Mouse (Mus musculus) megakaryocyte progenitor cell, adult 5-6 weeks (primary cell): Measurements from ENCODE around the gene Pla2g4f. TPM values are rescaled to one million over a fixed set of nuclear protein-coding genes. Genes with fewer than 3 reads are reported as not detected.

Source experiments
- ATAC-seq: replicated peaks from 2 replicates; pipeline ENCODE4 v1.8.0; 2016; ENCODE audit warnings: mild to moderate bottlenecking, moderate TSS enrichment, inconsistent platforms; ENCODE audit not compliant: poor library complexity
- total RNA-seq, 2 experiments: library from RNA; stranded (forward) in 1 of 2; stranded (reverse) in 1 of 2; fragments of 157-497, 149-512 nt in 1 of 2; fragments of 200-1000 nt in 1 of 2; gene quantifications; 2 replicates each; pipeline versions ENCODE4 v1.2.3 to v1.2.4; 2015 to 2017

The Pla2g4f gene
- total RNA-seq (2015) (not detected in 2 replicates), total RNA-seq (2017) (not detected in 2 replicates)

DNA sequence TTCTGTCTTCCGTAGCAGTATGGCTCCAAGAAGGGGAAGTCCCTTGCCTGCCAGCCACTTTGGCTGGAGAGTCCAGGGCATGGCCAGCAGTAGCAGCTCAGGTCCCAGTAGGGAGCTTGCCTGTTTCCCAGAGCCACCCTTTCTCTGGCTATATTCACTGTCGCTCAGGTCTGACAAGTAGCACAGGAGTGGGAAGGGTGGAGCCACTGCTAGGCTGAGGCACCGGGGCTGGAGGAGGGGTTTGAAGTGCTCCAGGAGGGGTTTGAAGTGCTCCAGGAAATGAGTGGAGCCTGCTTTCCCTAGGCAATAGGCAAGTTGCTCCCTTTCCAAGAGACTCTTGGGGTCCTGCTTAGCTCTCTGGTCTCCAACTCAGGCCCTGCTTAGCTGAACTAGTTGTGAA is at the start of gene Pla2g4f:
Gene Pla2g4f, minus strand, starts transcription at position 190 of the 400 bp plus-strand sequence.
- ATAC-seq = no peak

DNA sequence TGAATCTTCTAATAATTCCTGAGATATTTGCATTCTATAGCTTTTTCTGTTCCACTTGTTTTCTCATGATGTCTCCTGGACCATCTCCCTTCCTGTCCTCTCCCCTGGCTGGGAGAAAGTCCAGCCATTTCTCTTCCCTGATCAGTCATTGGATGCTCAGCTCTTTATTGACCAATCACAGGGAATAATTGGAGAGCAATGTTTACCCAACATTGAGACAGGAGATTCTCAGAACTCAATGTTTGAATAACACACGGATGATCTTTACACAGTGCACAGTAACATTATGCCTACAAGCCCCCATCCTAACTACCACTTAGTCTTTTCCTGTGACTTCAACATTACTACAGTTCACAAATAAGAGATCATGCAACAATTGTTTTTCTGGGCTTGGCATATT is 46.5 kb upstream of the Pla2g4f start:
- ATAC-seq = no peak

DNA sequence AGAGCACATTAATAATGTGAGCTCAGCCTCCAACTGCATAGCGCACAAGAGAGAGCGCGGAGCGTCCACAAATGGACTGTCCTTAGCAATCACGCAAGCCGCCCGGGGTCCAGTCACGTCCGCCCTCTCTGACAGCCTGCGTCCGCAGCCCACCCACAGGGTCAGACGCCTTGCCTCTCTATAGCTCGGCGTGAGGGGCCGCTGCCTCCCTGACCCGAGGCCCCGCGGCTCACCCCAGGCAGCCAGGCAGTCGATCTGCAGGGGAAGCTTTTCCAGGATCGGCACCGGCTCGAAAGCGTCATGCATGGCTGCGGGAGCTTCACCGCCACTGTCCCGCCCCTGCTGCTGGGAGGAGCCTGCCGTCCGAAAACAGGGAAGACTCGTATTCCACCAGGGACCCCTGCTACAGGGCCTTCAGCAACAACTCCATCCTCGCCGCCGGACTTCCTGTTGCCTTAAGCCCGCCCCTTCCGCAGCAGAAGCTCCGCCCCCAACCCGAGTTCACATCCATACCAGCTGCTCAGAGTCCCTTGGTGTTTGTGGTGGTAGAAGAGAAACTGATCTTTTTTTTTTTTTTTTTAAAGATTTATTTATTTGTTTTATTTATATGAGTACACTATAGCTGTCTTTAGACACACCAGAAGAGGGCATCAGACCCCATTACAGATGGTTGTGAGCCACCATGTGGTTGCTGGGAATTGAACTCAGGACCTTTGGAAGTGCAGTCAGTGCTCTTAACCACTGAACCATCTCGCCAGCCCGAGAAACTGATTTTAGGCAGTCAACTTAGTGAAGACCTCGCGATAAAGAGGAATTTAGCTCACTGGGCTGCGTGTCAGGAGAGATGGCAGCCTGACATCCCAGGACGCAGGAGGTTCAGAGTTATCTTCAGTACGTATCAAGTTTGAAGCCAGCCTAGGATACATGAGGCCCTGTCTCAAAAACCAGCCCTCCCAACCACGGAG is 39.0 kb upstream of the Pla2g4f start, which contains the start of gene Vps39:
Gene Vps39, minus strand, starts transcription at position 456 of the 965 bp plus-strand sequence.
- peak; percentile 91 for ATAC-seq

DNA sequence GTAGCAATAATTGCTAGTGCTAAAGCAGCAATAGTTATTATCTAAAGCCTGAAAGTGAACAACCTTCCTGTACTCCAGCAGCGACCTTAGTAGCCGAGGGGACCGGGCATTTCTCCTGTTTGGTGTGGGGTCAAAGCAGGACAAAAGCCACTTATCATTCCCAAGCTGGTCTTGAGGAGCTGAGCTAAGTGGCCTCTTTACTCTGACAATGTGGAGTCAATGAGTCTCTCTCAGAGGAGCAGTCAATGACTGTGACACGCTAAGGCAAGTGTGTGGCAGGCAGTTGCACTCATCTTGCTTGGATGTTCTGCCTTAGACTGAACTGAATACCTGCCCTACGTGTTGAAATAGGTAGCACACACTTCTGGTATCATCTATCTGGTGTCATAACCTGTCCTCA is 37.4 kb upstream of the Pla2g4f start:
- ATAC-seq = no peak

DNA sequence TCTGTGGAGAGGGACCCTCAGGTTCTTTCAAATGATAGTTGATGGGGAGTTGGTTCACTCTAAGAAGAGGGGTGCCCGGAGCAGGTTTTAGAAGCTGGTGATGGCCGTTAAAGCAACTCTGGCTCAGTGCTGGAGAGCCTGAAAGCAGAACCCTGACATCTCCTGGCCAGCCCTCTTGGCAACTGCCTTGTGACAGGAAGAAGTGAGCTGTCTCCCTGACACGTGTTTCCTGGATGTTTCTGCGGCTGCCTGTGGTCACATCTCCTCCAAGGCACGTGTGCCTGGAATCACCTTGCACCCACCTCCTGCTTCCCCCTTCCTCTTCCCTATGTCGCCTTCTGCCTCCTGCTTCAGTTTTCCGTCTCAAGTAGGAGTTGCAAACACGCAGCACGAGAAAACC is 34.2 kb upstream of the Pla2g4f start:
- ATAC-seq = peak; percentile 81

DNA sequence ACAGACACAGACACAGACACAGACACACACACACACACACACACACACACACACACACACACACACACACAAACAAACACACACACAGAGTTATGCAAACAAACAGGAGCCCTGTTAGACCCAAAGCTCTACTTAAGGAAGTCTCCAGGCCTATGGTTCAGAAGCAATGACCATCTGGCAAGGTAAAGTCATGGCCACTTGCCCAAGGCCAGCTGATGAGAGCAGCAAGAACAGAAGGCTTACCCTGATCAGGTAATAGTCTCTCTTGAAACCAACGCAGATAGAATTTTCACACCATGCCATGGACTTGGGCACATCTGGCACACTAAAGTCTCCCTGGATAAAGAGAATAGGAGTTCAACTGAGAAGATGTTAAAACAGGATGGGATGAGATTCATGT is 27.8 kb upstream of the Pla2g4f start:
- no peak for ATAC-seq

DNA sequence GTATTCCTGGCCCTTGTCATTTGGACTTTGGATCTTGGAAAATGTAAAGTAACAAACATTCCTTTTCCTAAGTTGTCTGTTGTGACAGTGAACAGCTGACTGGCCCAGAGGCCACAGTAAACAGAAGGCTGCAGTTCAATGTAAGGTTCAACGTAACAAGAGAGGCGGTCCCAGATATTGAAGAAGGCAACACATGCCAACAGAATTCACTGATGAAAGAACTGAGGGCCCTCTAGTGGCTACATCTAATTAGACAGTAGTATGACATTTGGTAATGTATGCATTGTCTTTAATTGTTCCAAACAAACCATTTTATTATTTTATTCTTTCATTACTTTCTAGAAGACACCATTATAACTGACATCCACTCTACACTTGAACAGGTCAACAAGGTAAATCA is 23.9 kb upstream of the Pla2g4f start:
- ATAC-seq = no peak

DNA sequence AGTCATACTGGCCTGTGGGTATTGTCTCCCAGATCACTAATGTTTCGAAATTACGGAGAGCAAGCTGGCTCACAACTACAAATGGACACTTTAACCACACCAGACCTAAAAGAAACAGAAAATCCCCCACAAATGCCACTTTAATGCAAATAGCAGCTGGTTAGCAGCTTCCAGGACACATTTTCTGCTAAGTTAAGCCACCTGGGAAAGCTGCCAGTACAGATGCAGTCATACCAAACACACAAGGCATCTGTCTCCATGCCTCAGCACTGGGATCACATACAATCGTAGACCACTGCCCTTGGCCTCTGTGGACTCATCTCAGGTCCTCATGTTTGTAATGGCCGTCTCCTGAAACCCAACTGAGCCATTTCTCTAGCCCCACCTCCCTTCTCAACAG is 17.6 kb upstream of the Pla2g4f start:
- no peak for ATAC-seq

DNA sequence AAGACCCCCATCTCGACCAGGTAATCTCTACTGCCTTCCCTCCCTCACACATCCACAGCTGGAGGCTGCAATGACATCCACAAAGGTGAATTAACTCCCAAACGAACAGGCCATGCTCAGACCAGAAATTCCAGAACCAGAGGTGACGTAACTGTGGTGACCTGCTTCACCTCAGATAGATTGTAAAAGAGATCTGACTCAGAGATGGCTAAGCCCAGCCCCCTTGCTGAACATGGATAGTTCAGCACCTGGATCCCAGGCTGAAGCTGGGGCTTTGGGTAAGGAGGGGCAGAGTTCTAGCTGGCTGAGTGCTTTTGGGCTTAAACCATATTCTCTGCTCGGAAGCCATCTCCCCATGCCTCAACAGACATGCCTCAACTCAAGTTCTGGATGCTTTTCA is 1.1 kb upstream of the Pla2g4f start:
- ATAC-seq = no peak

DNA sequence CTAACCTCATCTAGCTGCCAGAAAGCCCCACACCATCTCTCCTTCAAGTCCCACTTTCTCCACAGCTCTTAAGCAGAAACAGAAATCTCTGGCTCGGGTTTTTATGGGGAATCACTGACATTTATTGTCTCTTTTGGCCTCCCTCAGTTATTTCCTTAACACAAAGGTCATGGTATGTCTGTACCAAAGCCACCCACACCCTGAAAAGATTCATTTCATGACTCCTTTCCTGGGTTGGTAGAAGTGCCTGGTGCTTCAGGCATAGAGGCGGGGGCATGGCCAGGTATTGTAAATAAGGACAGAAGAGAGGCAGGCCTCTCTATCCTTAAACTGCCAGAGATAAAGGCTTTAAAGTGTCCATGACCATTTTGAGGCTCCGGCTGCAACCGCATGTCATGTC is 522 bp upstream of the Pla2g4f start:
- ATAC-seq = no peak

DNA sequence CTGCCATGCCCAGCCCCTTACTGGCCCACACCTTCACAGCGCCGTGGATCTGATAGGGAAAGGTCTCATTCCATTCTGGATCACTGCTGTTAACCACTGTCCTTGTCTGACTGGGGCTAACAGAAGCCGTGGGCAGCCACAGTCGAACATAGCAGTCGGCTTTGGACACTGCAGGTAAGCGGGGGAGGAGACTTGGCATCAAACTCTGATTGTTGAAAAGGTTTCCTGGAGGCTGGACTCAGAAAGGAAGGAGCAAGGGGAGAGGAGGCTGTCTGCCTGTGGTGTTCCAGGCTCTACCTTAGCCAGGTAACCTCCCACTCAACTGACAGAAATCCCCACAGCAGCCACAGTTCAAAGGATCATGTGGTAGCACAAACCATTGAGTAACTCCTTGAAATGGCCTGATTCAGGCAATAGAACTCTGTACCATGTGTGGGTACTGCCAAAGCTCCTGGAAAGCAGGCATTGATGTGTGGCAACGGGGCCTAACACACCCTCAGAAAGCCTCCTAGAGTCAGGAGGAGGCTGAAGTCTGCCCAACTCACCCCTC is 1.6 kb downstream of the Pla2g4f start:
- no peak for ATAC-seq

DNA sequence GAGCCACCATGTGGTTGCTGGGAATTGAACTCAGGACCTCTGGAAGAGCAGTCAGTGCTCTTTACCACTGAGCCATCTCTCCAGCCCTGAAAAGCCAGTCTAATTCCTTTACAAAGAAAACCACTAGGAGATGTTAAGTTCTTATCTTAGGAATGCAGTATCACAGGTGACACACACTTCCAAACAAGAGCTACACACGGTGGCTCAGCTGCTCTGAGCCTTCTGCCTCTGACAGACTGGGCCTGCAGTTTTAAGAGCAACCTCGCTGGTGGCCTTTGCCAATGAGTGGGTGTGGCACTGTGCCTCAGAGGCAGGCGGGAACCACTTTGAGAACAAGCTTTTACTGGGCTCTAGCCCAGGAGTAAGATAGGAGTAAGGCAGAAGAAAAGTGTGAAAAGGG is 9.9 kb downstream of the Pla2g4f start:
- ATAC-seq = no peak

DNA sequence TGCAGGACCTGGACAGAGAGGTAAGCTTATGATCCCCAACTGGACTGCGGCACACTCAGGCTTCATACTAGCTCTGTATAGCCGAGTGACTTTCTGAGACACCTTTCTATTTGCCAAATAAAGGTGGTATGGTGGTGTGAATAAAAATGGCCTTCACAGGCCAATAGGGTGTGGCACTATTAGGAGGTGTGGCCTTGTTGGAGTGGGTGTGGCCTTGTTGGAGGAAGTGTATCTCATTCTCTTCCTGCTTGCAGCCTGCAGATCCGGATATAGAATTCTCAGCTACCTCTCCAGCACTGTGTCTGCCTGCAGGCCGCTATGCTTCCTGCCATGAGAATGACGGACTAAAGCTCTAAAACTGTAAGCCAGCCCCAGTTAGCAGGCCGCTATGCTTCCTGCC is 12.9 kb downstream of the Pla2g4f start:
- ATAC-seq = no peak

DNA sequence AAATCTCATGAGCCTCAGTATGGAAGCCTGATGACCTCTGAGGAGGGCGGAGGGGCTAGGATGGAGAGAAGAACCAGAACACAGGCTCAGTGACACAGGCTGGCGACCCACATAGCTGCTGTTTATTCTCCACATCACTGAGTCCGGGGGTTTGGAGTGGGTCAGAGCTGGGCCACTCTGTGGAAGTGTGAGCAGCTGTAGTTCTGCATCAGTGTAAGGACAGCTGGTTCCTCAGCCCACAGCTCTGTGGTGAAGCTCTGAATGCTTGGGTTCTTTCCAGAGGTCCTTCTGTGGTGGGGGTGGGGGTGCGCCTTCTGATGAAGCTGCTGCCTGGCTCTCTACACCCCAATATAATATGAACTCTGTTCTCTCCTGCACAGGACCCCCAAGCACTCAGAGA is 14.1 kb downstream of the Pla2g4f start:
- no peak for ATAC-seq

DNA sequence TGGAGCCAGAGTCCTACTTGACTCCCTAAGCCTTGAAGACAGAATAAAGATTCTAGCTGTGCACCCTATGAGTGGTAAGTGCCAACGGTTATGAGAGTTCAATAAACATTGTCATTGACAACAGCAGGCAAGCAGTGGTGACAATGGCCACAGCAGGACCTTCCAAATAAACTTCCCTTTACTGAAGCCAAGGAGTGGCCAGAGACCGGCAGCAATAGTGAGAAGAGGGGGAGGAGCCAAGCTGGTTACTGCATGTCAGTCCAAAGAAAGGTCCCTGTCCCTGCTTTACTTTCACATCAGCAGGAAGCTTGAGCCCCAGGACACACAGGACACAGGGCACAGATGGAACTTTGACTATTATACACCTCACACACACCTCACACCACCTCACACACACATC is 17.8 kb downstream of the Pla2g4f start:
- no peak for ATAC-seq

DNA sequence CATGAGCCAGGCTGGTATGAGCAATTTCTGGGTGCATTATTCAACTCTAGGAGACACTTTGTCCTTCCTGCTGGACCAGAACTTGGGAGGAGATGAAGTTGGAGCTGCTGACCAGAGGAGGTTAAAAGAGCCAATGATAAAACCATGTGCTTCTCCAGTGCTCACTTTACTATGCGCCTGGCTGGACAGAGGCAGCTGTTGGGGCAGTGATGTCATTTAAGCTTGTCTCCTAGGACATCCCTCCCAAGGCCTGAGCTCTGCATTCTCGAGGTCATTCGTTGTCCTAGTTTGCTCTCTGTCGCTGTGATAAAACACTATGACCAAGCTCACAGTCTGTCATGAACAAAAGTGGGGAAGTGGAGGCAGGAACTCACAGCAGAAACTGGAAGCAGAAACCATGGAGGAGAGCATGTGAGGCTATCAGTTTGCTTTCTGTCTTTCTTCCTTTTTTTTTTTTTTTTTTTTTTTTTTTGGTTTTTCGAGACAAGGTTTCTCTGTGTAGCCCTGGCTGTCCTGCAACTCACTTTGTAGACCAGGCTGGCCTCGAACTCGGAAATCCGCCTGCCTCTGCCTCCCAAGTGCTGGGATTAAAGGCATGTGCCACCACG is 22.4 kb downstream of the Pla2g4f start:
- ATAC-seq = no peak

DNA sequence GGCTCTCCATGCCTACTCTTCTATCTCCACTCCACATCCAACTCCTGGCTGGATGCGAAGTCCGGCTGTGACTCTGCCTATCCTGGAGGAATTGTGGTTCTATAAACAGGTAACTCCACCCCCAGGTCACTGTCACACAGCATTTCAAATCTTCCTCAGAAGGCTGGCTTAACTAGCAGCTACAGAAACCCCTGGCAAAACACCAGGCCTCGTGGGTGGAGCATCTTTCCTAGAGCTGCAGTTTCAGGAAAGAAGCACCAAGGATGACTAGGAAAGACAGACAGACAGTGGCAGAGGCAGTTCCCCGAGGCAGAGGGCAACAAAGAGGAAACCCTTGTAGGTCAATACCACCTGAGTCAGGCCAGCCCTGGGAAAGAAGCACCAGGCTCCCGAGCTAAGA is 25.0 kb downstream of the Pla2g4f start, which contains the start of gene Pla2g4d:
Gene Pla2g4d, minus strand, starts transcription at position 203 of the 400 bp plus-strand sequence.
- no peak for ATAC-seq

DNA sequence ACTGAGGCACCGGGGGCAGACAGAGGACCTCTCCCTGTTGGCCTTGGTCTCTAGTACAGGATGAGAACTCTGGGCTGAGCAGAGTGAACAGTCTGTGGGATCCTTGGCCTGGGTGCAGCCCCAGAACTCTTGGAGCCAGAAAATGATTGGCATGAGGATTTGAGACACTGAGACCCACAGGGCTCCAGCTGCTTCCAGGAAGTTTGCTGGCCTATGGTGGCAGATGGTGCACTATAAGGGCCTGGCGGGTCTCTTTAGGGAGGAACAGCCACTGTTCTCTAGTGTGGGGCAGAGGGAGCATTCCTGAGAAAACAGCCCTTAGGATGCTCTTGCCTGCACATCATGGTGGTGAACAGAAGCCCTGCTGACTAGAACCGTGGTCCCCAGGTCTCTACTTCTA is 25.6 kb downstream of the Pla2g4f start:
- ATAC-seq = no peak

DNA sequence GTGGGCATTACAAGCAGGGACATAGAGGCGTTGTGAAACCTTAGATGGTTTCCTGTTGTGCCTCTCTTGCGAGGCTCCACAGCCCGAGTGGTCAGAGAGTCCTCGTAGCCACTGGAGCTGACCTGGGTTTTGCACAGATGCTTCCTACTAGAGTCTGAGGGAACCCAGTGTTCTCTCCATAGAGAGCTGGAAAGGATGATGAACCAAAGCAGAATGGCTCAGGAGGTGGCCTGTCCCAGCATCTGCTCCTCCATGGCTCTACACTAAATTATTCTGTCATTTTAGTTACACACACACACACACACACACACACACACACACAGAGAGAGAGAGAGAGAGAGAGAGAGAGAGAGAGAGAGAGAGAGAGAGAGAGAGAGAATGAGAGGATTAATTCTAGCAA is 28.3 kb downstream of the Pla2g4f start:
- no peak for ATAC-seq

DNA sequence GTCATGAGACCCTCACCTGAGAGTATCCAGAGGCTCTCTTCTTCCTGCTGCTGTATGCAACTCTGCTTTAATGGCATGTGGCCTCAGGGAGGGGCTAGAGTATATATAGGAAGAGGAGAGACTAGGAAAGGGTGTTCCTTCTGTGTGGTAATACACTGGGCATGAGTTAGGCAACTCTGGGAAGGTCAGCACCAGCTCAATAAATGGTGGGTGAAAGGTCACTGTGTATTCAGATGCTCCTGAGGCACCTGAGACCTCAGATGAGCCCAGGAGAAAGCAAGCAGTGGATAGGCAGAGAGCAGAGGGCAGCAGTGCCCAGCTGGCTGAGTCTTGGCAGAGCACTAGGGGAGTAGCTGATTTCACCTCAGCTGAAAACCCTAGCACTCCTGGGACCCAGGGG is 29.3 kb downstream of the Pla2g4f start:
- no peak for ATAC-seq

DNA sequence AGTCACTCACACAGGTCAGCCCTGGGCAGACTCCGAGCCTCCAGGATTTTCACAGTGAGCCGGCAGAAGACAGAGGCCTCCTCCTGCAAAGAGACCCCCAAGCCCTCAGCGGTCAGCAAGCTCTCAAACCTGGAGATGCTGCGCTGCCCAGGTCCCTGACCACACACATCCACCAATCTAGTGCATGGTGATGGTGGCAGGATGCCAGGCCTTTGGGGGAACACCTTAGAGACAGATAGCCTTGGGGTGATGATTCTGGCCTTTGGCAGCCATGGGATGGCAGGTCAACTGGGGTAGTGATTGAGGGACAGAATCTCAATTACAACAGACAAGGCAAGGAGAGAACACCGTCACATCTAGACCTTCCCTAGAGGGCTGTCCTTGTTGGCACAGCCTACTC is 29.9 kb downstream of the Pla2g4f start:
- no peak for ATAC-seq

DNA sequence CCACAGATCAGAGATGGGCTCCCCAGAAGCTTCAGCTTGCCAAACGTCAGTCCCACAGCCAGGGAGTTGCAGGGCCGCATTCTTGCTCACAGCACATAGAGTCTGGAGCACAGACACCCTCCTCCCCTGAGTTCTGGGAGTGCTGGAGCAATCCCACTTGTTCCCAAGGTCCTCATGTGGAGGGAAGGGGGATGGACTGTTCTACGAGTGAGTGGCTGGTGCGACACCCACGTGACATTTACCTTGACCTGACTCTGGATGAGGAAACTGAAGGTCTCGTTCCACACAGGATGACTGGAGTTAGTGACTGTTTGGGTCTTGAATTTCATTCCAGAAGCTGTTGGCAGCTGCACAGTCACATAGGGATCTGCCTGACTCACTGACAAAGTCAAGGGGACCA is 30.4 kb downstream of the Pla2g4f start:
- ATAC-seq = no peak
